Mouse (Mus musculus) kidney, adult 2 months (tissue): ENCODE results near the gene Pdlim4. TPM values are rescaled to one million over a fixed set of nuclear protein-coding genes. Genes with fewer than 3 reads are reported as not detected.

Experiments
- DNase-seq: peaks from one replicate; pipeline ENCODE4 v3.0.0; 2021
- H3K27ac ChIP-seq: fragments of 200-500 bp; 2 replicates; pipeline ENCODE4 v1.5.1; 2012; ENCODE audit warnings: low read depth, low read length, control low read depth, inconsistent platforms; ENCODE audit not compliant: insufficient read depth
- H3K27me3 ChIP-seq: fragments of 200-500 bp; replicated peaks from 2 replicates; pipeline ENCODE4 v1.6.1; 2012; ENCODE audit warnings: mild to moderate bottlenecking, moderate library complexity, low read length, inconsistent platforms; ENCODE audit not compliant: control insufficient read depth, insufficient read depth
- H3K36me3 ChIP-seq: fragments of 200-500 bp; 2 replicates; pipeline ENCODE4 v1.6.1; 2012; ENCODE audit warnings: mild to moderate bottlenecking, moderate library complexity, low read length, inconsistent platforms; ENCODE audit not compliant: control insufficient read depth, insufficient read depth
- H3K4me1 ChIP-seq: fragments of 200-500 bp; 2 replicates; pipeline ENCODE4 v1.6.1; 2011; ENCODE audit warnings: low read length; ENCODE audit not compliant: control insufficient read depth, insufficient read depth
- H3K4me3 ChIP-seq: fragments of 200-500 bp; 2 replicates; pipeline ENCODE4 v1.5.1; 2011; ENCODE audit warnings: mild to moderate bottlenecking, low read depth, low read length, control low read depth; ENCODE audit not compliant: insufficient read depth
- CTCF ChIP-seq: fragments of 200-500 bp; conservative IDR thresholded peaks from 2 replicates; pipeline ENCODE4 v1.5.1; 2011; ENCODE audit warnings: low read depth, mild to moderate bottlenecking, control low read depth, low read length, moderate library complexity, mixed read lengths; ENCODE audit not compliant: insufficient read depth, insufficient read length
- POLR2A ChIP-seq: fragments of 200-500 bp; IDR thresholded peaks from one replicate; pipeline ENCODE4 v1.6.1; 2011; ENCODE audit warnings: low read depth, low read length, control low read depth
- WGBS: fragments of 180-500 bp; shearing (Covaris S2); methylation state at CpG from one replicate; pipeline ENCODE4 v1.1.7; 2018; 5-methylcytosine and 5-hydroxymethylcytosine counted together
- polyA plus RNA-seq: library from polyadenylated mRNA; depleted of rRNA; stranded (reverse); fragments of >200 nt; gene quantifications from 2 replicates; pipeline ENCODE4 v1.2.3, GENCODE M21; 2012

The Pdlim4 gene
- polyA plus RNA-seq, 1 experiment, result 13.0 TPM

DNA sequence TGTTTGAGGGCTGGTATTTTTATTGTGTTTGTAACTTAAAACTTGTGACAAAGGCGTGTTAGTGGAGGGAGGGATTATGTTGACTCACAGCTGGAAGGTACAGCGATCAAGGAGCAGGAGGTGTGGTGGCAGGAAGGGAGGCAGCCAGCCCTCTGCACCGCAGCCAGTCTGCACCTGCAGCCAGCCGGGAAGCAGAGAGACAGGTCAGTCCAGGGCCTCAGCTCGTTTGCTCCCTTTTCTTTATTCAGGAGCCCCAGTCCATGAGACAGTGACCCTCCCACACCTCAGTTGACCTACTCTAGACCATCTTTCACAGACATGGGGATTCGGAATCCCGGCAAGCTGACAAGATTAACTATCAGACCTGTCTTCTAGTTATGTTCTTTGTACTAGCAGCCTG lies 11.6 kb upstream of the Pdlim4 start:
- no peak for DNase-seq
- Histone ChIP-seq H3K4me3 (no peak overlapping the region), H3K27ac (no peak overlapping the region), H3K4me1 (no peaks in the 10 kb centered on the region), H3K36me3 (no peaks in the 10 kb centered on the region), H3K27me3 (no peaks in the 10 kb centered on the region)
- 46% methylated on average over 7 of the region's 7 CpGs for WGBS
- TF ChIP-seq CTCF (no peak), POLR2A (no peak)

DNA sequence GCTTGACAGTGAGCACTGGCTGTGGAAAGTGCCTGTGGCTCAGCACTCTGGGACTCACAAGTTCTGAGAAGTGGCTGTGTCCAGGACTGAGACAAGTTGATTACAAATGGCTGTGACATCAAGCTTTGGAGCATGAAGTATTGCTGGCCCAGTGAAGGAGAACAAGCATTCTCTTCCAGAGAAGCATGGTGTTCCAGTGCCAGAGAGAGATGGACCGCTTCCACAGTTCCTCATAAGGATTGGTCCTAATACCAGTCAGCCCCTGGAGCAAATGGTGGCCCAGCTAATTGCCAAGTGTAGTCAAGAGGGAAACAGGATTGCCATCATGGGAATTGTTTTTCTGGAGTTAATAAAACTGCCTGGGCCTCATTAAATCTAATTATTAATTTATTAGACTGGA lies 7.3 kb upstream of the Pdlim4 start:
- DNase-seq, result no peak
- no peaks in the 10 kb centered on the region for H3K36me3 ChIP-seq
- 97% methylated on average over 1 of the region's 1 CpGs for WGBS
- no peaks in the 10 kb centered on the region for H3K27me3 ChIP-seq
- no peak overlapping the region for H3K27ac ChIP-seq
- no peak overlapping the region for H3K4me3 ChIP-seq
- no peaks in the 10 kb centered on the region for H3K4me1 ChIP-seq
- TF ChIP-seq POLR2A, result no peak
- TF ChIP-seq CTCF, result no peak

DNA sequence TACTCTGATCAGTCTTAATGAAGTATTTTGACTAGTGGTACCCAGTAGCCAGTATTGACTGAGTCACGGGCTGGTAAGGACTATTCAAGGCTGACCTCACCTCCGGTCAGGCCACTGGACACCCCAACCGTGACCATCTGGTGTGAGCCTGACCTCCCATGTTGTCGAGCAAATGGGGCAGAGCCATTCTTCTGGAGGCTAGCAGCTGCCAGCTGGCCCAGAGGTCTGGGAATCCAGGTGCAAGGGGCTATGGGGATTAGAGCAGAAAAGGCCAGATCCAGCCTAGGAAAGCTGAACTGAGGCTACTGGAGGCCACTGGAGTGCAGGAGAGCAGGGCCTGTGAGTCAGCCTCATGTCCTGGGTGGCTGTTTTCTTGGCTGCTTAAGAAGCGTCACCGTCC lies 6.5 kb upstream of the Pdlim4 start:
- no peak overlapping the region for H3K4me3 ChIP-seq
- no peak overlapping the region for H3K27ac ChIP-seq
- 64% methylated on average over 6 of the region's 6 CpGs for WGBS
- no peaks in the 10 kb centered on the region for H3K4me1 ChIP-seq
- TF ChIP-seq CTCF (no peak), POLR2A (no peak)
- DNase-seq, result no peak
- no peaks in the 10 kb centered on the region for H3K27me3 ChIP-seq
- no peaks in the 10 kb centered on the region for H3K36me3 ChIP-seq

DNA sequence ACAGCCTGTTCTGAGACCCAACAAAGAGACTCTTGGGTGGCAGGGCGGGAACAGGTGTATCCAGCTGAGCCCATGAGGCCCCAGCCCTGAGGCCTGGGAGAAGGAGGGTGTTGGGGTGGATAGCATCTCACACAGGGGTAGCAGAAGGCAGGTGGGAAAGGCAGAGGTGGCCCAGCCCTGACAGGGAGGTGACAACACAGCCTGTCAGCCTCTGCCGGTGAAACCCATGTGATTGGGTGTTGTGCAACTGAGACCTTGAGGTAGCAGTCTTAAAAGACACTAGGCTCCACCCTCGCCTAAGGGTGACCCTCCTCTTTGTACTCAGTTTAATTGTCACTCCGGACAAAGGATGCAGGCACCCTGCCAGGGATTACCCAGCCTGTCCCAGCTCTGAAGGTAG lies 4.5 kb upstream of the Pdlim4 start:
- H3K27ac ChIP-seq, result no peak overlapping the region
- H3K36me3 ChIP-seq, result no peaks in the 10 kb centered on the region
- 73% methylated on average over 4 of the region's 4 CpGs for WGBS
- TF ChIP-seq POLR2A, result no peak
- no peak for TF ChIP-seq CTCF
- no peak overlapping the region for H3K4me3 ChIP-seq
- no peaks in the 10 kb centered on the region for H3K4me1 ChIP-seq
- no peaks in the 10 kb centered on the region for H3K27me3 ChIP-seq
- DNase-seq, result no peak

DNA sequence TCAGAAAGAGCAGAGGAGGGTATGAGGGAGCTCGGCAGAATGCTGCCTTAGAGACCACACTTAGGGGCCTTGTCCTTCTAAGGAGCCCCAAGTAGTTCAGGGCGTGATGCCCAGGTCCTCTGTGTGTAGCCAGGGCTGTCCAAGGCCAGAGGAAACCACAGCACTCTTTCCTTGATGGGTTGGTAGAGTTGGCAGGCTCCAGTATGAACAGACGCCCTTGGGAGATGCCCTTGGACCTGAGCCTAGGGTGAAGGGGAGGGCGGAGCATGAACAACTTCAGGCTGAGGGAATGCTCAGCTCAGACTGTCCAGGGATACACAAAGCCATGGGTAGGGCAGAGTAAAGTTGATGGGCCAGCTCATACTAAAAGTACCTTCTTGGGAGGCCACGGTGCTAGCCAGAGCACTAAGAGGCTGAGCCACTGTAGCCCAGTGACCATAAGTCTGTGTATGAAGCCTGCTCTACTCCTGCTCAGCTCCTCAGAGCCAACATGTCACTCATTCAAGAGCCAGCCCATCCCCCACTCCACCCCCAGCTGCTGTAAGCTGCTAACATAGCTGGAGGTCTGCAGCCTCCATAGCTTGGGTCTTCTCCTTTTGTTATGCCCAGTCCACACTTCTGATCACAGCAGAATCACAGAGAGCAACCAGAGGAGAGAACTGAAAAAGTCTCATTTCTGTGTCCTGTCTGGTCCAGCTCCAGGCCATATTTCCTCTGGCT lies 3.1 kb upstream of the Pdlim4 start:
- Histone ChIP-seq H3K27me3 (no peaks in the 10 kb centered on the region), H3K4me3 (no peak overlapping the region), H3K36me3 (no peaks in the 10 kb centered on the region), H3K4me1 (no peaks in the 10 kb centered on the region), H3K27ac (no peak overlapping the region)
- DNase-seq, result no peak
- 83% methylated on average over 5 of the region's 5 CpGs for WGBS
- TF ChIP-seq POLR2A, result no peak
- no peak for TF ChIP-seq CTCF

DNA sequence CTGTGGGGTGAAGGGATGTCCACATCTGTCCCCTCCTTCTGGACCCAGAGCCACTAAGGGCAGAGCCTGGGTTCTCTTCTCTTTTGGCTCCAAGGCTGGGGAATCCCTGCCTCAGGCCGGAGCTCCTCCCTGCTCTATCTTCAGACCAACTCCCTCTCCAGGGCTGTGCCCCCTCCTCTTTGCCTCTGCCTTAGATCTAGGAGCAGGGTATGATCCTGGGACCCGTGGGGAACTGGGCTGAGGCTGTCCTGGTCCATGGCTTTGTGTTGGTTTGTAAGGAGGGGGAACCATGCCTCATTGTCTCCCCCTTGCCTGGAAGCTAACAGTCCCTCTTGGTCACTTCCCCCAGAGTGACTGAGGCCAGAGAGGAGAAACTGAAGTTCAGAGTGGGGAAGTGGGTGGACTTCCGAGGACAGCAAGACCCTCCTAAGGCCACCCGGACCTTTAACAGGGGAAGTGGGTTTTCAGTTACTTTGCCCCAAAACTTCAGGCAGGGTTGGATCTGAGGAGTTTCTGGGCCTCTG lies 756 bp downstream of the Pdlim4 start:
- 0 out of 2 replicates have a peak, but pooled peaks cover 4% of the 10 kb centered on the region for H3K4me1 ChIP-seq
- H3K27ac ChIP-seq, result peak overlapping the region; percentile 7; the same call in 1 of the 2 replicates
- 63% methylated on average over 4 of the region's 4 CpGs for WGBS
- TF ChIP-seq CTCF (no peak), POLR2A (no peak)
- no peak for DNase-seq
- H3K27me3 ChIP-seq, result no peaks in the 10 kb centered on the region
- peak overlapping the region; percentile 29; the same call in 1 of the 2 replicates for H3K4me3 ChIP-seq
- no peaks in the 10 kb centered on the region for H3K36me3 ChIP-seq

DNA sequence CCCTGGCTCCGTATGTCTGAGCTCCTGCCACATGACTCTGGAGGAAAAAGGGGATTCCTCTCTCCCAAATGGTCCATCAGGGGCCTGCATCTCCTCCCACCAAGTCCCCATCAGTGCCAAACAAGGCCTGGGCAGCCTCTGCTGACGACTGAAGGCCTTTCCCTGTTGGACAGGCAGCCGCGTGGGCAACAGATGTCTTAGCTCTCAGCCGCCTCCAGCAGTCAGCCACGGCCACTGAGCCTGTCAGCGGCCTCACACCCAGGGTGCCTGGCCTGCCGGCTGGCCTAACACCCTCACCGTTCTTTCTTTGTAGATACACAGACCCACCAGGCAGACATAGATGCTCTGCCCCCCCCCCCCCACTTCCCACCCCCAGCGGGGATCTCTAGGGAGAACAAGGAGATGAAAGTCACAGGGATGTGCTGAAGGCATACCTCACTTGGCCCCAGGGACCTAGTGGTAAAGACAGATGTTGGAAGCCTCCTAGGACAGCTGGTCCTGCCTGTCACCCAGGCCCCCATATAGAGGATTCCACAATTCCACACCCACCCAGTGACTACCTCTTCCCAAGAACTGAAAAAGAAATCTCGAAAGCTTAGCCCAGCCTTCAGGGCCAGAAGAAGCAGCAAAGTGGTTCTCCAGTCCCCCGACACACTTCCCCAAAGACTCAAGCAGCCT lies 1.4 kb downstream of the Pdlim4 start:
- 0 out of 2 replicates have a peak overlapping the region, but pooled peaks have one; percentile 7 for H3K27ac ChIP-seq

More for the DNA sequence above, 1.4 kb downstream of the Pdlim4 start:
- 68% methylated on average over 12 of the region's 12 CpGs for WGBS
- TF ChIP-seq CTCF, result no peak
- no peak for TF ChIP-seq POLR2A
- Histone ChIP-seq H3K4me1 (0 out of 2 replicates have a peak, but pooled peaks cover 4% of the 10 kb centered on the region), H3K36me3 (no peaks in the 10 kb centered on the region), H3K4me3 (peak overlapping the region; percentile 29; the same call in 1 of the 2 replicates), H3K27me3 (no peaks in the 10 kb centered on the region)
- DNase-seq, result no peak
